Mouse (Mus musculus) ES-E14 (cell line): ENCODE results near the gene Ldb3.

ENCODE experiments used
- HCFC1 ChIP-seq: IDR thresholded peaks from 2 replicates; pipeline ENCODE4 v1.6.1; 2012; ENCODE audit warnings: low read length, inconsistent platforms, borderline replicate concordance; ENCODE audit not compliant: insufficient read depth
- MAFK ChIP-seq: IDR thresholded peaks from 2 replicates; pipeline ENCODE4 v1.6.1; 2014; ENCODE audit warnings: mild to moderate bottlenecking, low read depth, low read length, inconsistent platforms; ENCODE audit not compliant: insufficient read depth
- ZC3H11A ChIP-seq: IDR thresholded peaks from 2 replicates; pipeline ENCODE4 v1.6.1; 2012; ENCODE audit warnings: low read depth, mild to moderate bottlenecking, inconsistent platforms, low read length, borderline replicate concordance
- ZNF384 ChIP-seq: IDR thresholded peaks from 2 replicates; pipeline ENCODE4 v1.6.1; 2012; ENCODE audit warnings: low read depth, low read length, inconsistent platforms

- TF ChIP-seq ZNF384 (no peak), MAFK (no peak), HCFC1 (no peak), ZC3H11A (no peak)
Observed at GRCm38 (mm10) chr14:34567697-34568096, 20.8 kb downstream of the Ldb3 start.
